Mouse (Mus musculus): ENCODE measurements at regions not wholly inside any gene's neighbourhood (a gene's known extent, or its start where the extent isn't known, plus 50 kb on each side); places are given as distances from the start of the nearest gene placed in this dataset.

- TF ChIP-seq CTCF (IDR thresholded peaks at IDR 0.05; ENCODE audit: low read depth, low read length) (no peak), POLR2A (IDR thresholded peaks at IDR 0.05; ENCODE audit: extremely low read depth, insufficient read depth, low read length) (no peak)
Observed at GRCm38 (mm10) chr7:70089121-70089520, 277.4 kb downstream of the Nr2f2 start.

Measured in liver, adult 2 months (tissue).